In genomic region chr10:108532916-108533315, GRCm38 (mm10) we compare ENCODE assay signal across 17 mouse cellular contexts.
DNase-seq lines count a peak whose midpoint lies in the region; ATAC-seq lines count a peak whose summit lies in the region.
"Had no signal": no experiment of that assay in that cellular context is flagged by ENCODE, and none has a peak within 500 bp of the region (broad histone marks: within the 10 kb centered on the region; RNA-seq: fewer than 3 reads in every experiment).

No protein-coding gene starts in this region.

- no peak for ATAC-seq in lung, embryonic 15.5 days (ENCODE audit: borderline replicate concordance, extremely low read depth, low FRiP score, low TSS enrichment)
- ATAC-seq: forebrain, embryonic 15.5 days had no signal

- no peak overlapping the region for H3K4me3 ChIP-seq in heart, embryonic 10.5 days
- no peak overlapping the region for H3K4me3 ChIP-seq in lung, embryonic 15.5 days
- H3K4me3 ChIP-seq: embryonic facial prominence, embryonic 12.5 days; forebrain, embryonic 15.5 days; heart, adult 2 months; heart, embryonic 13.5 days had no signal

- no peak overlapping the region for H3K9ac ChIP-seq in lung, embryonic 15.5 days
- H3K9ac ChIP-seq: embryonic facial prominence, embryonic 12.5 days; forebrain, embryonic 15.5 days; heart, embryonic 13.5 days had no signal

- no peaks in the 10 kb centered on the region for H3K36me3 ChIP-seq in heart, embryonic 10.5 days
- H3K36me3 ChIP-seq in lung, embryonic 15.5 days, result no peaks in the 10 kb centered on the region
- H3K36me3 ChIP-seq: embryonic facial prominence, embryonic 12.5 days; forebrain, embryonic 15.5 days; heart, embryonic 13.5 days had no signal

- 89% methylated on average over 11 of the region's 11 CpGs for WGBS in heart, embryonic 10.5 days
- WGBS in lung, embryonic 15.5 days, result 83% methylated on average over 11 of the region's 11 CpGs

- no peaks in the 10 kb centered on the region for H3K9me3 ChIP-seq in heart, embryonic 10.5 days
- no peaks in the 10 kb centered on the region for H3K9me3 ChIP-seq in lung, embryonic 15.5 days
- H3K9me3 ChIP-seq: embryonic facial prominence, embryonic 12.5 days; forebrain, embryonic 15.5 days; heart, embryonic 13.5 days had no signal

- H3K27me3 ChIP-seq in heart, embryonic 10.5 days (ENCODE audit: insufficient read depth, poor library complexity, severe bottlenecking), result no peaks in the 10 kb centered on the region
- H3K27me3 ChIP-seq in lung, embryonic 15.5 days, result no peaks in the 10 kb centered on the region
- H3K27me3 ChIP-seq: embryonic facial prominence, embryonic 12.5 days; forebrain, embryonic 15.5 days; heart, embryonic 13.5 days had no signal

- H3K4me1 ChIP-seq in heart, embryonic 10.5 days, result peaks cover 19% of the 10 kb centered on the region
- H3K4me1 ChIP-seq in lung, embryonic 15.5 days, result peaks cover 9% of the 10 kb centered on the region; the same call in 1 of the 2 replicates
- H3K4me1 ChIP-seq: embryonic facial prominence, embryonic 12.5 days; forebrain, embryonic 15.5 days had no signal

- no peak overlapping the region for H3K4me2 ChIP-seq in lung, embryonic 15.5 days
- H3K4me2 ChIP-seq: embryonic facial prominence, embryonic 12.5 days; forebrain, embryonic 15.5 days; heart, embryonic 13.5 days had no signal

- DNase-seq in heart, embryonic 10.5 days (ENCODE audit: low spot score), result no peak
- DNase-seq in heart, adult 9 months (ENCODE audit: low spot score in 2 of 2), result no peak
- DNase-seq in kidney, adult 9 months, result peak; percentile 27
- DNase-seq in kidney, adult 18-20 months, result no peak
- no peak for DNase-seq in lung, postnatal 36 days
- DNase-seq in skeletal muscle tissue, adult 2 months (ENCODE audit: low read depth, low spot score), result peak; percentile 11
- DNase-seq: adrenal gland, postnatal 10 days; cerebellum, adult 11-12 months; cerebellum, adult 9-10 months; cerebellum, postnatal 25 days; gastrocnemius, postnatal 14 days; heart, adult 2 months; heart, postnatal 36 days had no signal

- peak overlapping the region; percentile 57; the same call in 1 of the 2 replicates for H3K27ac ChIP-seq in heart, embryonic 10.5 days
- H3K27ac ChIP-seq in lung, embryonic 15.5 days, result peak overlapping the region; percentile 33; the same call in 1 of the 2 replicates
- H3K27ac ChIP-seq: embryonic facial prominence, embryonic 12.5 days; forebrain, embryonic 15.5 days; heart, adult 2 months; heart, embryonic 13.5 days had no signal

Comparison
In these comparisons a context has a peak if more than half of its experiments do, and no peak if none do; other contexts are left out.
1. DNase-seq: peak in kidney, adult 9 months (single experiment) and skeletal muscle tissue, adult 2 months (single experiment); none in heart, embryonic 10.5 days (single experiment), heart, adult 9 months (0 of 2), kidney, adult 18-20 months (single experiment) and lung, postnatal 36 days (single experiment).